Mouse (Mus musculus): ENCODE measurements at regions not wholly inside any gene's neighbourhood (a gene's known extent, or its start where the extent isn't known, plus 50 kb on each side); places are given as distances from the start of the nearest gene placed in this dataset.

- DNase-seq (ENCODE audit: low spot score): no peak
Measured at GRCm38 (mm10) chr15:31673038-31673437, 71.4 kb downstream of the Fam173b start.

- peak; percentile 30 for DNase-seq (ENCODE audit: low spot score)
Measured at GRCm38 (mm10) chr15:31676771-31677191, 75.1 kb downstream of the Fam173b start.

GRCm38 (mm10) chr15:31693109-31693508 is 91.5 kb downstream of the Fam173b start:
- no peak for DNase-seq (ENCODE audit: low spot score)

- DNase-seq (ENCODE audit: low spot score): no peak
Measured at GRCm38 (mm10) chr15:31694877-31695671, 93.4 kb downstream of the Fam173b start.

- DNase-seq (ENCODE audit: low spot score): no peak
Measured at GRCm38 (mm10) chr15:31703400-31703799, 101.7 kb downstream of the Fam173b start.

- DNase-seq (ENCODE audit: low spot score): no peak
Measured at GRCm38 (mm10) chr15:31707416-31707815, 105.8 kb downstream of the Fam173b start.

GRCm38 (mm10) chr15:31721019-31721418 is 119.4 kb downstream of the Fam173b start:
- DNase-seq (ENCODE audit: low spot score): no peak

GRCm38 (mm10) chr15:31722429-31722828 is 120.8 kb downstream of the Fam173b start:
- DNase-seq (ENCODE audit: low spot score): no peak

GRCm38 (mm10) chr15:31724252-31724651 is 122.6 kb downstream of the Fam173b start:
- no peak for DNase-seq (ENCODE audit: low spot score)

- DNase-seq (ENCODE audit: low spot score): no peak
Measured at GRCm38 (mm10) chr15:31729133-31729532, 127.5 kb downstream of the Fam173b start.

GRCm38 (mm10) chr15:31741686-31742085 is 140.0 kb downstream of the Fam173b start:
- no peak for DNase-seq (ENCODE audit: low spot score)

- no peak for DNase-seq (ENCODE audit: low spot score)
Measured at GRCm38 (mm10) chr15:31744570-31744969, 142.9 kb downstream of the Fam173b start.

GRCm38 (mm10) chr15:31752632-31753031 is 151.0 kb downstream of the Fam173b start:
- DNase-seq (ENCODE audit: low spot score): no peak

- DNase-seq (ENCODE audit: low spot score): no peak
Measured at GRCm38 (mm10) chr15:31753578-31754281, 152.1 kb downstream of the Fam173b start.

GRCm38 (mm10) chr15:31768959-31769844 is 167.6 kb downstream of the Fam173b start:
- no peak for DNase-seq (ENCODE audit: low spot score)

- DNase-seq (ENCODE audit: low spot score): no peak
Measured at GRCm38 (mm10) chr15:31783081-31783480, 181.4 kb downstream of the Fam173b start.

GRCm38 (mm10) chr15:31785022-31785421 is 183.4 kb downstream of the Fam173b start:
- DNase-seq (ENCODE audit: low spot score): no peak

- no peak for DNase-seq (ENCODE audit: low spot score)
Measured at GRCm38 (mm10) chr15:31798863-31799262, 197.2 kb downstream of the Fam173b start.

- DNase-seq (ENCODE audit: low spot score): no peak
Measured at GRCm38 (mm10) chr15:31805522-31805921, 203.9 kb downstream of the Fam173b start.

GRCm38 (mm10) chr15:31815551-31815950 is 213.9 kb downstream of the Fam173b start:
- no peak for DNase-seq (ENCODE audit: low spot score)

- DNase-seq (ENCODE audit: low spot score): no peak
Measured at GRCm38 (mm10) chr15:31819219-31819618, 217.6 kb downstream of the Fam173b start.

GRCm38 (mm10) chr15:31827219-31827618 is 225.6 kb downstream of the Fam173b start:
- no peak for DNase-seq (ENCODE audit: low spot score)

All from ovary, postnatal 14 days (tissue).